Mouse (Mus musculus) limb, embryonic 10.5 days (tissue): ENCODE data around the gene Smlr1. TPM values are rescaled to one million over a fixed set of nuclear protein-coding genes. Genes with fewer than 3 reads are reported as not detected.

ENCODE experiments used
- DNase-seq: peaks from one replicate; pipeline ENCODE4 v3.0.0-alpha.2; 2017; ENCODE audit warnings: low spot score
- H3K27ac ChIP-seq: fragments of 300-500 bp; sonication (generic); 2 replicates; pipeline ENCODE4 v1.5.1; 2016; ENCODE audit warnings: mild to moderate bottlenecking
- H3K27me3 ChIP-seq: fragments of 300-500 bp; sonication (generic); 2 replicates; pipeline ENCODE4 v1.6.1; 2016; ENCODE audit warnings: low read depth, mild to moderate bottlenecking; ENCODE audit not compliant: poor library complexity, severe bottlenecking
- H3K36me3 ChIP-seq: fragments of 300-500 bp; sonication (generic); 2 replicates; pipeline ENCODE4 v1.6.1; 2016; ENCODE audit warnings: mild to moderate bottlenecking, moderate library complexity
- H3K4me1 ChIP-seq: fragments of 300-500 bp; sonication (generic); 2 replicates; pipeline ENCODE4 v1.6.1; 2016
- H3K4me3 ChIP-seq: fragments of 300-500 bp; sonication (generic); 2 replicates; pipeline ENCODE4 v1.5.1; 2016; ENCODE audit warnings: mild to moderate bottlenecking, moderate library complexity
- H3K9me3 ChIP-seq: fragments of 300-500 bp; sonication (generic); replicated peaks from 2 replicates; pipeline ENCODE4 v1.6.1; 2016; ENCODE audit warnings: mild to moderate bottlenecking
- WGBS: fragments of 180-500 bp; shearing (Covaris S2); methylation state at CpG from one replicate; pipeline ENCODE4 v1.1.7; 2016; 5-methylcytosine and 5-hydroxymethylcytosine counted together
- polyA plus RNA-seq: library from polyadenylated mRNA; unstranded; fragments of >200 nt; fragmentation: Nextera tagmentation; extraction: Ambion mirVana; gene quantifications from 2 replicates; pipeline ENCODE4 v1.2.1, GENCODE M21; 2016

Smlr1 gene
- not detected in 2 replicates for polyA plus RNA-seq

DNA sequence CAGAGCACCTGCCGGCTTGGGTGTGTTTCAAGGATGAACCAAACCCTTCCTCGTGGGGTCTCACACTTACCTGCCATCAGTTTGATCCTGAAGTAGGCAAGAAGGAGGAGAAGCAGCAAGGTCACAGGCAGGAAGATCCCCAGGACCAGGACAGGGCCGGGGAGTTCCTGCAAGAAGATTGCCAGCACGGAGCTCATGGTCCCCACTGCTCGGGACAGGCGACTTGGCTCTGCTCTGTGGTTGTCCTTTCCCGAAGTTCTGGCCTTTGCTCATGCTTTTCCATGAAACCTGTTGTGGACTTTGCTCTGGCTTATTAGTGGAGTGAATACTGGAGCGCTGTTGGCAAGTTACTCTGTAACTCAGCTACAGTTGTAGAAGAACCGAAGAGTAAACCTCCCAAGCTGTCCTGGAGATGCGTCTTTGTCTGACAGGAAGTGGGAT, at the start of gene Smlr1:
TSS of gene Smlr1 (minus strand) at position 377 of the 441 bp plus-strand sequence.
- DNase-seq, result no peak
- Histone ChIP-seq H3K27ac (no peak within 1 kb of the TSS), H3K9me3 (no peaks in the 10 kb centered on the region), H3K36me3 (no peaks in the 10 kb centered on the region), H3K4me1 (no peaks in the 10 kb centered on the region), H3K4me3 (no peak within 1 kb of the TSS), H3K27me3 (no peaks in the 10 kb centered on the region)
- 92% methylated on average over 10 of the region's 10 CpGs for WGBS

GRCm38 (mm10) chr10:25584899-25585298, 48.8 kb upstream of the Smlr1 start:
- no peaks in the 10 kb centered on the region for H3K36me3 ChIP-seq
- H3K27ac ChIP-seq, result no peak overlapping the region
- no peaks in the 10 kb centered on the region for H3K9me3 ChIP-seq
- H3K4me1 ChIP-seq, result no peaks in the 10 kb centered on the region
- H3K4me3 ChIP-seq, result no peak overlapping the region
- no peaks in the 10 kb centered on the region for H3K27me3 ChIP-seq
- 96% methylated on average over 6 of the region's 6 CpGs for WGBS
- DNase-seq, result no peak

DNA sequence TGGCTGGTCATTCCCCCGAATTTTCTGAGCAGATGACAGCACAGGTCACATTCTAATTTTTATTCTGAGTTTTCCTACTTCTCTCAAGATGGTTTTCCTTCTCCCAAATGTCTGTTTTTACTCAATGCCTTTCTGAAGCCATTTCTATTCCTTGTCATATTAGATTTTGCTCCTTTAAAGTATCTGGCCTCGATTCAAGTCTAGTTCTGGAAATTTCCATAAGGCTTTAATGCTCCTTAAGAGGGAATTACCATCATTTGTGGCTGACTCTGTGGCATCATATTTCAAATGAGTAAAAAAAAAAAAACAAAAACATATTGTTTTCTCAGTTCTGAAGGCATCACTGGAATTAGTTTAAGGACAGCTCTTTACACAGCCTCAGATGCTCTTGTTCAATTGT, 44.0 kb upstream of the Smlr1 start:
- no peak for DNase-seq
- H3K4me3 ChIP-seq, result no peak overlapping the region
- H3K27me3 ChIP-seq, result no peaks in the 10 kb centered on the region
- H3K36me3 ChIP-seq, result no peaks in the 10 kb centered on the region
- H3K4me1 ChIP-seq, result no peaks in the 10 kb centered on the region
- WGBS, result 82% methylated on average over 2 of the region's 2 CpGs
- H3K27ac ChIP-seq, result no peak overlapping the region
- H3K9me3 ChIP-seq, result no peaks in the 10 kb centered on the region

DNA sequence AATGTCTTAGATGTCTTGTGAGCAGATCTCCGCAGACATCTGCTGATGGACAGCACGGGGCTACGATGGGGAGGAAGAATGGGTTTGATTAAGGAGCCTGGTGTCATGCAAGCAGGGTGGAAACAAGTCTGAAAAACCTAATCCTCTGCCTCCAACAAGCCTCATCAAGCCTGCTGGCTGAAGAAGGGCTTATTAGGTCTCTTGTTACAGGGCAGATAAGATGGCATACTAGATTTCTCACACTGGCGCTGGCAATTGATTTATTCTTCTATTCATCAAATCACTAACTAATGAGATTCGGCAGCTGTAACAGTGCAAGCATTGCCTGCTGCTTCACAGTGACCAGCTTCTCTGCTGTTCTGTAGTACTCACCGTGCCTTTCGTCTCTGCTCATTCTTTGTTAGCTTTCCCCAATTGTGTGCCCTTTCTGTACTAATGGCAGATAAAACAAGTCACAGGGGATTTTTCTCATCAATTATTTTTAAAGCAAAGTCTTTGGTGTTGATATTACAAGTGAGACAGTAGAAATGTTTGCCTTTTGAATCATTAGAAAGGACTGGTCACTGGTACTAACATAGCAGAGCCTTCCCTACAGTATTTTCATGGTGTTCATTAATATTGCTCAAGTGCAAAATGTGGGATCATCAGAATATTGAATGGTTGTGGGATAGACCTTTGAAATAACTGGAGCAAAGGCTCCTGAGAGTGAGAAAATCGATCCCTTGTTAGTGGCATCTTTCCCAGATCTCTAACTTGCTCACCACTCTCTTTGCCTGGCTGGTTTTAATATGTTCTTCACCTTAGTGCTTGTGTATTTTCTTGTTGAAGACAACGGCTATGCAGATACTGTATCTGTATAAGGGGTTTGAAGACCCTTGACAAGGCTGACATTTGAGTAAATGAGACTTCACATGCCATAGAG, 35.5 kb upstream of the Smlr1 start:
- no peaks in the 10 kb centered on the region for H3K9me3 ChIP-seq
- 79% methylated on average over 9 of the region's 9 CpGs for WGBS
- H3K27me3 ChIP-seq, result no peaks in the 10 kb centered on the region
- H3K4me1 ChIP-seq, result no peaks in the 10 kb centered on the region
- no peak overlapping the region for H3K4me3 ChIP-seq
- H3K27ac ChIP-seq, result no peak overlapping the region
- no peaks in the 10 kb centered on the region for H3K36me3 ChIP-seq
- no peak for DNase-seq

GRCm38 (mm10) chr10:25552936-25553335, 16.9 kb upstream of the Smlr1 start:
- Histone ChIP-seq H3K9me3 (no peaks in the 10 kb centered on the region), H3K4me1 (no peaks in the 10 kb centered on the region), H3K27ac (no peak overlapping the region), H3K36me3 (no peaks in the 10 kb centered on the region), H3K27me3 (no peaks in the 10 kb centered on the region), H3K4me3 (no peak overlapping the region)
- WGBS, result 50% methylated on average over 4 of the region's 4 CpGs
- no peak for DNase-seq

DNA sequence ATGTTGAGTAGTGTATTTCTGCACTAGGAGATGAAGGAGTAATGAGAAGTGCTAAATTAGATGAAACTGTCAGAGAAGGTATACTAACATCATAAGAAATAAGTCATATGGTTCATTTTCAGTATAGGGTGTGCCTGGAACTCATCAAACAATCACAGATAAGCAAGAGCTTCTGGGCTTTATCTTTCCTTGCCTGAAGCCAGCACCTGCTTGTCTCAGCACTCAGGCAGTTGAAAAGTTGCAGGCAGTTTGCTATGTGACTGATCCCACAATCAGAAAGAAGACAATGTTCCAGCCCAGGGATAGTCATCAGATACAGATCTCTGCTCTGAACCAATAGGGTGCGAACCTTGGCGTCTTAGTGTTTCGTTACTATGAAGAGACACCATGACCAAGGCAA, 5.0 kb upstream of the Smlr1 start:
- H3K4me1 ChIP-seq, result no peaks in the 10 kb centered on the region
- H3K27me3 ChIP-seq, result no peaks in the 10 kb centered on the region
- H3K4me3 ChIP-seq, result no peak overlapping the region
- 91% methylated on average over 3 of the region's 3 CpGs for WGBS
- DNase-seq, result no peak
- H3K9me3 ChIP-seq, result no peaks in the 10 kb centered on the region
- H3K27ac ChIP-seq, result no peak overlapping the region
- no peaks in the 10 kb centered on the region for H3K36me3 ChIP-seq

DNA sequence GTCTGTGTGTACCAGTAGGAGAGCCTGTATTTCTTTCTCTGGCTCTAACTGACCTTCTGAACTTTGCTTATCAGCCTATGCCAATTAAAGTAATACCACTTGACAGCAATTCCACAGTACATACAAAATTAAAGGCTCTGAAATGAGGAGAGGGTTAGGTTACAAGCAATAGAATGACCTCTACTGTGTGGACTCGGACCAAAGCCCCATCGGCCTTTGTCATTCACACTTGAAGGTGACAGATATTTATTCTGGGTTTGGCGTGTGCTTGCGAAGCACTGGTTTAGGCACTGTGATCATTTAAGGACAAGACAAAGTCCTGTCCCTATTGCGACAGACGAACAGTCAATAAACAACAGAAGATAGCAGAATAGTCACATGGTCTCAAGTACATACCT, 3.7 kb upstream of the Smlr1 start:
- DNase-seq, result no peak
- Histone ChIP-seq H3K27me3 (no peaks in the 10 kb centered on the region), H3K4me1 (no peaks in the 10 kb centered on the region), H3K4me3 (no peak overlapping the region), H3K27ac (no peak overlapping the region), H3K9me3 (no peaks in the 10 kb centered on the region), H3K36me3 (no peaks in the 10 kb centered on the region)
- 56% methylated on average over 6 of the region's 6 CpGs for WGBS

DNA sequence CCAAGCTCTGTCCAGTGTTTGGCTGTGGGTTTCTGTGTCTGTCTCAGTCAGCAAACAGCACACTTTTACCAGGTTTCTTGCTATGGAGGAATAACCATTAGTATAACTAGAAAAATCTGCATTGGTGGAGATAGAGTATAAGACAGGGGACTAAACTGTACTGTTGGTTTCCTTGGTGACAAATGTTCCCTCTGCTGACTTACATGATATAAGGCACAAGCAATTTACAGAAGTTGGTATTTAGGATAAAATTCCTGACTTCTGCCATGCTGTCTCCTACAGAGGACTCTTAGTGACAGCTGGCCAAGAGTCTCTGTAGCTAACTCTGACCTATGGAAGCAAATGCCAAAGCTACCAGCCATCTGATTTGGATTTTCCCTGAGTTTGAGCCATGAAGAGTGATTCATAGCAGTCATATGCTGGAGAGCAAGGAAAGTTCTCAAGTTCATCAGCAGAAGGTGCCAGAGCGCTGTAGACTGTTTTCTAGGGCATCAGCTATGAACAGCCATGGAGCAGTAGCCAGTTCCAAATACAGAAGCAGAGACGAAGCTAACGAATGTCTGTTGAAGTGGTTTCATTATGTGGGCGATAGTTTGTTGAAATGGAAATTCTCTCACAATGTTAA, 3.2 kb upstream of the Smlr1 start:
- Histone ChIP-seq H3K27ac (no peak overlapping the region), H3K9me3 (no peaks in the 10 kb centered on the region), H3K4me3 (no peak overlapping the region), H3K27me3 (no peaks in the 10 kb centered on the region), H3K36me3 (no peaks in the 10 kb centered on the region), H3K4me1 (no peaks in the 10 kb centered on the region)
- DNase-seq, result no peak
- WGBS, result 84% methylated on average over 4 of the region's 4 CpGs

DNA sequence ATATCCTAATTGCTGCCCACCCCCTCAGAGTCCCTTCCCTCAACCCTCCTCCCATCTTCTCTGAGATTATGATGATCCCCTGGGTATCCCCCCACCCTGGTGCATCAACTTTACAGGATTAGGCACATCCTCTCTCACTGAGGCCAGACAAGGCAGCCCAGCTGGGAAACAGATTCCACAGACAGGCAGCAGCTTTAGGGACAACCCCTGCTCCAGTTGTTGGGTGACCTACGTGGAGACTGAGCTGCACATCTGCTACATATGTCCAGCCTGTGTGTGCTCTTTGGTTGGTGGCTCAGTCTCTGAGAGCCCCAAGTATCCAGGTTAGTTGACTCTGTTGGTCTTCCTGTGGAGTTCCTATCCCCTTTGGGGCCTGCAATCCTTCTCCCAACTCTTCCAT, 2.7 kb upstream of the Smlr1 start:
- Histone ChIP-seq H3K27me3 (no peaks in the 10 kb centered on the region), H3K4me1 (no peaks in the 10 kb centered on the region), H3K4me3 (no peak overlapping the region), H3K36me3 (no peaks in the 10 kb centered on the region), H3K9me3 (no peaks in the 10 kb centered on the region), H3K27ac (no peak overlapping the region)
- DNase-seq, result no peak
- 79% methylated on average over 1 of the region's 1 CpGs for WGBS

- DNase-seq, result no peak
- Histone ChIP-seq H3K36me3 (no peaks in the 10 kb centered on the region), H3K9me3 (no peaks in the 10 kb centered on the region), H3K4me3 (no peak overlapping the region), H3K27ac (no peak overlapping the region), H3K27me3 (no peaks in the 10 kb centered on the region), H3K4me1 (no peaks in the 10 kb centered on the region)
- 85% methylated on average over 6 of the region's 6 CpGs for WGBS
Measured at GRCm38 (mm10) chr10:25536621-25537020, 554 bp upstream of the Smlr1 start.

DNA sequence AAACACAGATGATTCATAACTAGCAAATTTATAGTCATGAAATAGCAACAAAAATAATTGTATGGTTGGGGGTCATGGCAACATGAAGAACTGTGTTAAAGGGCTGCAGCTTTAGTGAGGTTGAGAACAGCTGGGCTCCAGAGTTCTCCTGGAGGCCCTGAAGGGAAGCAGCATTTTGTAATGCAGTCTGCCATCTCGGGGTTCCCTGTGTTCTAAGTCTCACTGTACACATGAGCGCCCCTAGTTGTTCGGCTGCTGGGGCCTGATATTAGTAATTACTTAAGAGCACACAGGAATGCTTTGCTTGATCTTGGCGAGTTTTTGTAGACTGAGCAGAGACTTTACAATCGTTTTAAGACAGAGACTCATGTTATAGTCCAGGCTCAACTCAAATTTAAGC, 1.6 kb downstream of the Smlr1 start:
- Histone ChIP-seq H3K36me3 (no peaks in the 10 kb centered on the region), H3K27me3 (no peaks in the 10 kb centered on the region), H3K4me3 (no peak overlapping the region), H3K4me1 (no peaks in the 10 kb centered on the region), H3K9me3 (no peaks in the 10 kb centered on the region), H3K27ac (no peak overlapping the region)
- WGBS, result 92% methylated on average over 5 of the region's 5 CpGs
- DNase-seq, result no peak

- Histone ChIP-seq H3K27ac (no peak overlapping the region), H3K36me3 (no peaks in the 10 kb centered on the region), H3K4me1 (no peaks in the 10 kb centered on the region), H3K4me3 (no peak overlapping the region), H3K27me3 (no peaks in the 10 kb centered on the region), H3K9me3 (no peaks in the 10 kb centered on the region)
- 89% methylated on average over 9 of the region's 9 CpGs for WGBS
- no peak for DNase-seq
Measured at GRCm38 (mm10) chr10:25533513-25534246, 2.4 kb downstream of the Smlr1 start.

- 92% methylated on average over 2 of the region's 2 CpGs for WGBS
- DNase-seq, result no peak
- Histone ChIP-seq H3K36me3 (no peaks in the 10 kb centered on the region), H3K9me3 (no peaks in the 10 kb centered on the region), H3K27me3 (no peaks in the 10 kb centered on the region), H3K4me3 (no peak overlapping the region), H3K27ac (no peak overlapping the region), H3K4me1 (no peaks in the 10 kb centered on the region)
Measured at GRCm38 (mm10) chr10:25533105-25533504, 3.0 kb downstream of the Smlr1 start.
